Mouse (Mus musculus): ENCODE measurements at regions not wholly inside any gene's neighbourhood (a gene's known extent, or its start where the extent isn't known, plus 50 kb on each side); places are given as distances from the start of the nearest gene placed in this dataset.

- TF ChIP-seq CTCF (IDR thresholded peaks at IDR 0.05; ENCODE audit: insufficient read depth, low read length) (no peak), POLR2A (IDR thresholded peaks at IDR 0.05; ENCODE audit: borderline replicate concordance, extremely low read depth, low read depth, low read length) (no peak)
Measured at GRCm38 (mm10) chr13:72324041-72324690, 304.5 kb upstream of the Irx2 start.
